Mouse (Mus musculus) urinary bladder, postnatal 36 days (tissue): Measurements from ENCODE around the gene Ssh3.

ENCODE experiments used
- DNase-seq, 2 experiments: peaks; one replicate each; pipeline ENCODE4 v3.0.0; 2022; ENCODE audit warnings: low spot score in 2 of 2, mixed read lengths in 1 of 2

Gene Ssh3

GRCm38 (mm10) chr19:4217140-4217539 lies 51.8 kb downstream of the Ssh3 start:
- no peak for DNase-seq

- DNase-seq, result no peak
Observed at GRCm38 (mm10) chr19:4216041-4216685, 52.8 kb downstream of the Ssh3 start.

GRCm38 (mm10) chr19:4215451-4215840 lies 53.5 kb downstream of the Ssh3 start:
- no peak for DNase-seq

GRCm38 (mm10) chr19:4214771-4215450 lies 54.1 kb downstream of the Ssh3 start:
- DNase-seq, result no peak

GRCm38 (mm10) chr19:4214071-4214770 lies 54.8 kb downstream of the Ssh3 start, which contains the start of the genes Clcf1 and AC109138.7:
Clcf1 (plus strand) TSS chr19:4214238.
AC109138.7 (plus strand) TSS chr19:4214357.
- peak; percentile 43 to 49 for DNase-seq

- peak in 1 of 2 experiments; percentile 41 for DNase-seq
Observed at GRCm38 (mm10) chr19:4213524-4213974, 55.4 kb downstream of the Ssh3 start.

- no peak for DNase-seq
Observed at GRCm38 (mm10) chr19:4211891-4212588, 56.9 kb downstream of the Ssh3 start.
